Mouse (Mus musculus) heart, embryonic 16.5 days (tissue): Measurements from ENCODE around the gene Ctnnb1. TPM values are rescaled to one million over a fixed set of nuclear protein-coding genes. Genes with fewer than 3 reads are reported as not detected.

Experiments used
- microRNA-seq: library from miRNA; unstranded; fragments of <30 nt; microRNA quantifications from one replicate; pipeline ENCODE4, GENCODE M21; 2017
- polyA plus RNA-seq: library from polyadenylated mRNA; unstranded; fragments of >200 nt; fragmentation: Nextera tagmentation; extraction: Ambion mirVana; gene quantifications from 2 replicates; pipeline ENCODE4 v1.2.1, GENCODE M21; 2015

Gene Ctnnb1
- polyA plus RNA-seq, 1 experiment from 2014 or later, result 357 TPM

Small RNA genes within 50 kb of the gene (microRNA-seq; reads per million reads assigned to microRNA genes)
- gene Mir7090, result not detected
